Mouse (Mus musculus): ENCODE data around the gene Dimt1.
"Not testable (repeated sequence)": the region's sequence is repeated elsewhere in the genome, so short reads cannot be mapped to it uniquely, and the experiment has no call there.

Dimt1 gene

GRCm38 (mm10) chr13:106946594-106947540, at the start of gene Dimt1:
Gene Dimt1, plus strand, starts transcription at chr13:106947127.
- peak; percentile 95 for DNase-seq (ENCODE audit: low read depth, low spot score)

GRCm38 (mm10) chr13:106904637-106905036, 42.3 kb upstream of the Dimt1 start:
- DNase-seq (ENCODE audit: low read depth, low spot score): no peak

- DNase-seq (ENCODE audit: low read depth, low spot score): not testable (repeated sequence)
These were observed 41.8 kb upstream of the Dimt1 start for GRCm38 (mm10) chr13:106905154-106905553.

- DNase-seq (ENCODE audit: low read depth, low spot score): no peak
These were observed 39.7 kb upstream of the Dimt1 start for GRCm38 (mm10) chr13:106907273-106907672.

GRCm38 (mm10) chr13:106910096-106910495, 36.8 kb upstream of the Dimt1 start:
- DNase-seq (ENCODE audit: low read depth, low spot score): no peak

- DNase-seq (ENCODE audit: low read depth, low spot score): no peak
These were observed 33.7 kb upstream of the Dimt1 start for GRCm38 (mm10) chr13:106913125-106913736.

- no peak for DNase-seq (ENCODE audit: low read depth, low spot score)
These were observed 28.4 kb upstream of the Dimt1 start for GRCm38 (mm10) chr13:106918322-106919050.

- DNase-seq (ENCODE audit: low read depth, low spot score): peak; percentile 93
These were observed 21.0 kb upstream of the Dimt1 start for GRCm38 (mm10) chr13:106925921-106926320.

- DNase-seq (ENCODE audit: low read depth, low spot score): no peak
These were observed 18.6 kb upstream of the Dimt1 start for GRCm38 (mm10) chr13:106928296-106928695.

GRCm38 (mm10) chr13:106929201-106929600, 17.7 kb upstream of the Dimt1 start:
- DNase-seq (ENCODE audit: low read depth, low spot score): no peak

GRCm38 (mm10) chr13:106935871-106936255, 11.1 kb upstream of the Dimt1 start:
- no peak for DNase-seq (ENCODE audit: low read depth, low spot score)

GRCm38 (mm10) chr13:106936256-106937137, 10.4 kb upstream of the Dimt1 start, which contains the start of gene Ipo11:
Gene Ipo11, minus strand, starts transcription at chr13:106936958.
- peak; percentile 97 for DNase-seq (ENCODE audit: low read depth, low spot score)

GRCm38 (mm10) chr13:106937138-106937472, 9.8 kb upstream of the Dimt1 start:
- no peak for DNase-seq (ENCODE audit: low read depth, low spot score)

- peak; percentile 95 for DNase-seq (ENCODE audit: low read depth, low spot score)
These were observed 5.5 kb upstream of the Dimt1 start for GRCm38 (mm10) chr13:106941211-106941976.

GRCm38 (mm10) chr13:106942721-106943120, 4.2 kb upstream of the Dimt1 start:
- DNase-seq (ENCODE audit: low read depth, low spot score): no peak

GRCm38 (mm10) chr13:106945518-106945917, 1.4 kb upstream of the Dimt1 start:
- DNase-seq (ENCODE audit: low read depth, low spot score): no peak

GRCm38 (mm10) chr13:106947583-106947982, 656 bp downstream of the Dimt1 start:
- DNase-seq (ENCODE audit: low read depth, low spot score): no peak

GRCm38 (mm10) chr13:106954880-106955279, 8.0 kb downstream of the Dimt1 start:
- no peak for DNase-seq (ENCODE audit: low read depth, low spot score)

- no peak for DNase-seq (ENCODE audit: low read depth, low spot score)
These were observed 10.6 kb downstream of the Dimt1 start for GRCm38 (mm10) chr13:106957554-106957953.

- no peak for DNase-seq (ENCODE audit: low read depth, low spot score)
These were observed 11.4 kb downstream of the Dimt1 start for GRCm38 (mm10) chr13:106958286-106958685.
